Mouse (Mus musculus): ENCODE results near the gene Fgf23. TPM values are rescaled to one million over a fixed set of nuclear protein-coding genes. Genes with fewer than 3 reads are reported as not detected.

Fgf23 gene
- polyA plus RNA-seq, 1 experiment = not detected

GRCm38 (mm10) chr6:127104396-127105029 is 31.8 kb downstream of the Fgf23 start:
- WGBS = 81% methylated on average over 7 of the region's 7 CpGs
- no peak overlapping the region for H3K27ac ChIP-seq (ENCODE audit: insufficient read depth, low read depth, low read length)
- DNase-seq = no peak
- H3K4me3 ChIP-seq (ENCODE audit: insufficient read depth, low read depth, low read length) = no peak overlapping the region
- no peaks in the 10 kb centered on the region for H3K36me3 ChIP-seq (ENCODE audit: control insufficient read depth, insufficient read depth, low read length)
- H3K4me1 ChIP-seq (ENCODE audit: control insufficient read depth, insufficient read depth, low read length) = peaks cover 6% of the 10 kb centered on the region; the same call in 1 of the 2 replicates
- H3K27me3 ChIP-seq (replicated peaks; ENCODE audit: control insufficient read depth, insufficient read depth, low read length) = no peaks in the 10 kb centered on the region
- TF ChIP-seq CTCF (conservative IDR thresholded peaks at IDR 0.05; ENCODE audit: insufficient read depth, insufficient read length, low read depth, low read length) (no peak), POLR2A (IDR thresholded peaks at IDR 0.05; ENCODE audit: low read depth, low read length) (no peak)

GRCm38 (mm10) chr6:127105107-127105506 is 32.4 kb downstream of the Fgf23 start:
- peaks cover 8% of the 10 kb centered on the region; the same call in 1 of the 2 replicates for H3K4me1 ChIP-seq (ENCODE audit: control insufficient read depth, insufficient read depth, low read length)
- H3K4me3 ChIP-seq (ENCODE audit: insufficient read depth, low read depth, low read length) = no peak overlapping the region
- peak; percentile 19 for DNase-seq
- 80% methylated on average over 6 of the region's 6 CpGs for WGBS
- no peak overlapping the region for H3K27ac ChIP-seq (ENCODE audit: insufficient read depth, low read depth, low read length)
- peak; percentile 46 for TF ChIP-seq CTCF (conservative IDR thresholded peaks at IDR 0.05; ENCODE audit: insufficient read depth, insufficient read length, low read depth, low read length)
- no peak for TF ChIP-seq POLR2A (IDR thresholded peaks at IDR 0.05; ENCODE audit: low read depth, low read length)
- H3K27me3 ChIP-seq (replicated peaks; ENCODE audit: control insufficient read depth, insufficient read depth, low read length) = no peaks in the 10 kb centered on the region
- no peaks in the 10 kb centered on the region for H3K36me3 ChIP-seq (ENCODE audit: control insufficient read depth, insufficient read depth, low read length)

DNA sequence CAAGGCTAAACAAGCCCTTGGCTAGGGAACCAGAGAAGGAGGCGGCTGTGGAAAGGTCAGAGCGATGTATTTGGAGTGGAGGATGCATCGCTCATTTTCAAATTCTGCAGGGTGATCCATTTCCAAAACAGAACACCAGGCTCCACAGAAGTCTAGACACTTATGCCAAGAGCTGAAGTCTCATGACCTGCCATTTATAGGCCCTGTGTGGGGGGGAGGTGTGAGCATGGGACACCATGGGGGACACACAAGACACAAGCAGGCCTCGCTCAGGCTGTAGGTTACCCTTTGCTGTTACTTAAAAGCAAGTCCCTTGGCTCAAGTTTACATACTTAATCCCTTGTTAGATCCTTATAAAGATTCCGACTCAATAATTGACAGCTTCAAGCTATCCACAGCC is 33.5 kb downstream of the Fgf23 start:
- H3K36me3 ChIP-seq (ENCODE audit: control insufficient read depth, insufficient read depth, low read length) = no peaks in the 10 kb centered on the region
- no peaks in the 10 kb centered on the region for H3K27me3 ChIP-seq (replicated peaks; ENCODE audit: control insufficient read depth, insufficient read depth, low read length)
- H3K4me3 ChIP-seq (ENCODE audit: insufficient read depth, low read depth, low read length) = no peak overlapping the region
- TF ChIP-seq POLR2A (IDR thresholded peaks at IDR 0.05; ENCODE audit: low read depth, low read length) = no peak
- no peak for TF ChIP-seq CTCF (conservative IDR thresholded peaks at IDR 0.05; ENCODE audit: insufficient read depth, insufficient read length, low read depth, low read length)
- DNase-seq = no peak
- 91% methylated on average over 5 of the region's 5 CpGs for WGBS
- H3K27ac ChIP-seq (ENCODE audit: insufficient read depth, low read depth, low read length) = no peak overlapping the region
- peaks cover 8% of the 10 kb centered on the region; the same call in 1 of the 2 replicates for H3K4me1 ChIP-seq (ENCODE audit: control insufficient read depth, insufficient read depth, low read length)

GRCm38 (mm10) chr6:127106726-127107125 is 34.0 kb downstream of the Fgf23 start:
- no peak overlapping the region for H3K4me3 ChIP-seq (ENCODE audit: insufficient read depth, low read depth, low read length)
- H3K27ac ChIP-seq (ENCODE audit: insufficient read depth, low read depth, low read length) = no peak overlapping the region
- TF ChIP-seq POLR2A (IDR thresholded peaks at IDR 0.05; ENCODE audit: low read depth, low read length) (no peak), CTCF (conservative IDR thresholded peaks at IDR 0.05; ENCODE audit: insufficient read depth, insufficient read length, low read depth, low read length) (no peak)
- H3K4me1 ChIP-seq (ENCODE audit: control insufficient read depth, insufficient read depth, low read length) = peaks cover 8% of the 10 kb centered on the region; the same call in 1 of the 2 replicates
- 70% methylated on average over 5 of the region's 5 CpGs for WGBS
- no peak for DNase-seq
- H3K27me3 ChIP-seq (replicated peaks; ENCODE audit: control insufficient read depth, insufficient read depth, low read length) = no peaks in the 10 kb centered on the region
- H3K36me3 ChIP-seq (ENCODE audit: control insufficient read depth, insufficient read depth, low read length) = no peaks in the 10 kb centered on the region

- H3K27ac ChIP-seq (ENCODE audit: insufficient read depth, low read depth, low read length) = no peak overlapping the region
- H3K4me3 ChIP-seq (ENCODE audit: insufficient read depth, low read depth, low read length) = no peak overlapping the region
- TF ChIP-seq POLR2A (IDR thresholded peaks at IDR 0.05; ENCODE audit: low read depth, low read length) (no peak), CTCF (conservative IDR thresholded peaks at IDR 0.05; ENCODE audit: insufficient read depth, insufficient read length, low read depth, low read length) (no peak)
- no peaks in the 10 kb centered on the region for H3K27me3 ChIP-seq (replicated peaks; ENCODE audit: control insufficient read depth, insufficient read depth, low read length)
- no peak for DNase-seq
- no peaks in the 10 kb centered on the region for H3K36me3 ChIP-seq (ENCODE audit: control insufficient read depth, insufficient read depth, low read length)
- H3K4me1 ChIP-seq (ENCODE audit: control insufficient read depth, insufficient read depth, low read length) = peaks cover 8% of the 10 kb centered on the region; the same call in 1 of the 2 replicates
These were observed 34.7 kb downstream of the Fgf23 start for GRCm38 (mm10) chr6:127107413-127107812.

- DNase-seq = no peak
- H3K4me3 ChIP-seq (ENCODE audit: insufficient read depth, low read depth, low read length) = peak overlapping the region; percentile 98
- H3K4me1 ChIP-seq (ENCODE audit: control insufficient read depth, insufficient read depth, low read length) = peaks cover 8% of the 10 kb centered on the region; the same call in 1 of the 2 replicates
- no peaks in the 10 kb centered on the region for H3K27me3 ChIP-seq (replicated peaks; ENCODE audit: control insufficient read depth, insufficient read depth, low read length)
- TF ChIP-seq CTCF (conservative IDR thresholded peaks at IDR 0.05; ENCODE audit: insufficient read depth, insufficient read length, low read depth, low read length) (no peak), POLR2A (IDR thresholded peaks at IDR 0.05; ENCODE audit: low read depth, low read length) (no peak)
- no peak overlapping the region for H3K27ac ChIP-seq (ENCODE audit: insufficient read depth, low read depth, low read length)
- WGBS = 43% methylated on average over 20 of the region's 20 CpGs
- no peaks in the 10 kb centered on the region for H3K36me3 ChIP-seq (ENCODE audit: control insufficient read depth, insufficient read depth, low read length)
These were observed 35.8 kb downstream of the Fgf23 start for GRCm38 (mm10) chr6:127108368-127109060.

- Histone ChIP-seq H3K27me3 (replicated peaks; ENCODE audit: control insufficient read depth, insufficient read depth, low read length) (no peaks in the 10 kb centered on the region), H3K27ac (ENCODE audit: insufficient read depth, low read depth, low read length) (no peak within 1 kb of the TSS), H3K4me1 (ENCODE audit: control insufficient read depth, insufficient read depth, low read length) (peaks cover 8% of the 10 kb centered on the region; the same call in 1 of the 2 replicates), H3K36me3 (ENCODE audit: control insufficient read depth, insufficient read depth, low read length) (no peaks in the 10 kb centered on the region), H3K4me3 (ENCODE audit: insufficient read depth, low read depth, low read length) (peak within 1 kb of the TSS; percentile 98)
- TF ChIP-seq POLR2A (IDR thresholded peaks at IDR 0.05; ENCODE audit: low read depth, low read length) = peak; percentile 87
- no peak for TF ChIP-seq CTCF (conservative IDR thresholded peaks at IDR 0.05; ENCODE audit: insufficient read depth, insufficient read length, low read depth, low read length)
- under 1% methylated on average over 37 of the region's 37 CpGs for WGBS
- peak; percentile 97 for DNase-seq
These were observed 36.8 kb downstream of the Fgf23 start, which contains the start of gene Tigar for GRCm38 (mm10) chr6:127109402-127109930. Gene Tigar, minus strand, starts transcription at chr6:127109557.
